Mouse (Mus musculus): ENCODE measurements around the gene Rab21.

DNA sequence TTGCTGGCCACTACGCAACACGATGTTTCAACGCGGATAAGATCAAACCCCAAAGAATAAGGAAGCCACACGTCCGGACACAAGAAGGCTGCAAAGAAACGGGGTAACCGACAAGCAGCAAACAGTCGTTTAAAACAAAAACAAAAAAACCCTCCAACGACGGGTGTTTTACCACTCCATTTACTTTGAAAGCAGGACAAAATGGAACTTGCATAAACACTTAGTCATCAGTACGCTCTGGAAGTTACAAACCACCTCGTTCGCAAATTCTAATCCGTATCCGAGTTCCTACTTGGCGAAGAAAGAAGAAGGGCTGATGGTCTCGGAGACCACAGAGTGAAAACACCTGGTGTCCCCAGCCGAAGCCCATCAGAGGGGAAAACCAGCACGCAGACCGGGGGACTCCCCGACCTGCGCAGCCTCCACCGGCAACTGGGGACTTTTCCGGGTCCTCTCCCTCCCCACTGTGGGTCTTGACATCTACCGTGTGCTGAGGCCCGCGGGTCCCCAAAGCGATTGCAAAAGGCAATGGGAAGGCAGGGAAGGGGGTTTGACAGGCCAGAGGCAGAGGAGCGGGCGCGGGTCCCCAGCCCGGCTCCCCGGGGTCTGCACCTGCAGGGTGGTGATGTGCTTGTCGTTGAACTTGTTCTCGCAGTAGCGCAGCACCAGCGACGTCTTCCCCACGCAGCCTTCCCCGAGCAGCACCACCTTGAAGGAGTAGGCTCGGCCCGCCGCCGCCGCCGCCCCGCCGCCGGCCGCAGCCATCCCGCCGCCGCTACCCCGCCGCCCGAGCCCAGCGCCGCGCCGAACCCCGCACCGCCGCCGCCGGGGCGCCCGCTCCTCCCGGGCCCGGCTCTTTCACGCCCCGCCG is 577 bp downstream of the Rab21 start:
- TF ChIP-seq GATA1 (IDR thresholded peaks at IDR 0.05; ENCODE audit: low read length) (no peak), TAL1 (IDR thresholded peaks at IDR 0.05; ENCODE audit: low read length) (no peak)

Data from erythroblast, embryonic 14.5 days (primary cell).